Mouse (Mus musculus): ENCODE data around the gene Abcd3. TPM values are rescaled to one million over a fixed set of nuclear protein-coding genes. Genes with fewer than 3 reads are reported as not detected.

The Abcd3 gene
- polyA plus RNA-seq, 1 experiment: 5.6 TPM

DNA sequence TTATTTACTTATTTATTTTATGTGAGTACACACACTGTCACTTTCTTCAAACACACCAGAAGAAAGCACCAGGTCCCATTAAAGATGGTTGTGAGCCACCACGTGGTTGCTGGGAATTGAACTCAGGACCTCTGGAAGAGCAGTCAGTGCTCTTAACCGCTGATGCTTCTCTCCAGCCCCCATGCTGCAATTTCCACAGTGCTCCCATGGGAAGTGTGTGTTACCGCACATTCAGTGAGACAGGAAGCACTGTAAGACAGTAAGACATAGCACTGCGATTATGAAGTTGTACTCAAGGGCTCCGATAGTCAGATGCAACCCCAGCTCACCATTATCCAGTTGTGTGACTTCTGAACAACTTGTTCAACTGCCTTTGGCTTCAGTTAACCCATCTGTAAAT, 98.6 kb downstream of the Abcd3 start:
- Histone ChIP-seq H3K36me3 (replicated peaks; ENCODE audit: low read length) (no peaks in the 10 kb centered on the region), H3K4me3 (replicated peaks) (no peak overlapping the region)
- TF ChIP-seq GATA1 (IDR thresholded peaks at IDR 0.05; ENCODE audit: borderline replicate concordance, low read length) (no peak), FLI1 (IDR thresholded peaks at IDR 0.05; ENCODE audit: low read length) (no peak)

DNA sequence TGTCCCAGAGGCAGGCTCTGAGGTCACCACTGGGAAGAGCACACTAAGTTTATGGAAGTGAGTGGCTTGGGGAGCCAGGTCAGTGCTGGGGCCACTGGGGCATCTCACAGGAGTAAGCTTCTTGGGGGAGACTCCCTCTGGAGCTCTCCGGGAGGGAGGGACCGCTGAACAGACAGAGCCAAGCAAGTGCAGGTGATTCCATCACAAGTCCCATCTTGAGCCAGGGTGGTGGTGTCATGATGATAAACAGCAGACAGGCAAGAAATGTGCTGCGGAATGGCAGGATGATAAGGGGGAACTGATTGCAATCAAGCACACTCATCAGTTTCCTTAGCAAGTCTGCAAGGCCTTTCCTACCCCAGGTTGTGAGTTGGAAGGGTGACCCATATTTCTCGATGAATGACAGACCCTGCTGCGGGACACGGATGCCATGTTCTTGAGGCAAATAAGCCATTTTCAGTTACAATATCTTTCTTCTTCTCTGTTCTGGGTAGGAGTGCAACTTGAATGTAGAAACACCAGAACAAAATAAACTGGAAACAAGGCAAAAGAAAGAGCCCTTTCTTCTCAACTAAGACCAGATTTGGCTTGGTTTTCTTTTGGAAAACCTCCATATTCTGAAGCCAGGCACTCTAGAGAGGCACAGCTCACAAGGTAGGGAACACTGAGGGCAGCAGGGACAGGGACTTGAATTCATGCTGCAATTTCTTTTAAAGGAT, 99.2 kb downstream of the Abcd3 start:
- H3K36me3 ChIP-seq (replicated peaks; ENCODE audit: low read length): no peaks in the 10 kb centered on the region
- H3K27me3 ChIP-seq (replicated peaks): peaks cover 57% of the 10 kb centered on the region
- TF ChIP-seq FLI1 (IDR thresholded peaks at IDR 0.05; ENCODE audit: low read length): no peak
- peaks cover 8% of the 10 kb centered on the region for H3K4me1 ChIP-seq
- no peak overlapping the region for H3K4me3 ChIP-seq (replicated peaks)
- H3K9me3 ChIP-seq: peaks cover 15% of the 10 kb centered on the region

More for the DNA sequence above, 98.6 kb downstream of the Abcd3 start:
- Histone ChIP-seq H3K4me1 (peaks cover 13% of the 10 kb centered on the region), H3K9me3 (peaks cover 14% of the 10 kb centered on the region), H3K27me3 (replicated peaks) (peaks cover 57% of the 10 kb centered on the region)

DNA sequence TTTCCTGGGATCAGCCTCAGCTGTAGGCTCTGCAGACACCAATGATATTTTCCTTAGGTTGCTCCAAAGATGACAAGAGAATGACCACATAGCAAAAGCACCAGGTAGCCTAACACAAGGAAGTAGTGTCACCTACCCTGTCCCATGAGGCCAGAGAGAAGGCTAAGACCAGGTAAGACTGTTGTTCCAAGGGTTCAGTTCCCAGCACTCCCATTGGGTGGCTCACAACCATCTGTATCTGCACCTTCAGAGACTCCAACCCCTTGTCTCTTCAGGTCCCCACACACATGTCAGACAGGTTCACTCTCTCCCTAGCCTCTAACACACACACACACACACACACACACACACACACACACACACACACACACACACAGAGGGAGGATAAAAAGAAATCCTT, 99.8 kb downstream of the Abcd3 start:
- Histone ChIP-seq H3K4me3 (replicated peaks) (no peak overlapping the region), H3K36me3 (replicated peaks; ENCODE audit: low read length) (no peaks in the 10 kb centered on the region), H3K4me1 (peaks cover 8% of the 10 kb centered on the region), H3K9me3 (peaks cover 18% of the 10 kb centered on the region), H3K27me3 (replicated peaks) (peaks cover 58% of the 10 kb centered on the region)
- TF ChIP-seq FLI1 (IDR thresholded peaks at IDR 0.05; ENCODE audit: low read length): no peak
- TF ChIP-seq GATA1 (IDR thresholded peaks at IDR 0.05; ENCODE audit: borderline replicate concordance, low read length): no peak

DNA sequence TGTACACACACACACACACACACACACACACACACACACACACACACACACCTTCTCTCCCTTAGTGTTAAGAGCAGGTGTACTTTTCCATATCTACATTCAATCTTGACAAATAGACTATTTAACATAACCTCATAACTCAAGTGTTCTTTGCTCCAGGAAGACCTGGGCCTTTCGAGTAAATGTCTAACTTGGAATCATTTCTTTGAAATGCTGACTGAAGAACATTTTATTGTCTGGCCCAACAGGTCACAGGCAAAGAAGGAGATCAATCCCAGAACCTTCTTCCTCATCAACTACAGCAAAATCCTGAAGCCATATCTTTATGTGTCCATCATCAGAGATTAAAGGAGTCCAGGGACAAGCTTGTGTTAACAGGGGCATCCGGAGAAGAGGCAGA, 100.6 kb downstream of the Abcd3 start:
- peaks cover 23% of the 10 kb centered on the region for H3K9me3 ChIP-seq
- peaks cover 55% of the 10 kb centered on the region for H3K27me3 ChIP-seq (replicated peaks)
- no peaks in the 10 kb centered on the region for H3K36me3 ChIP-seq (replicated peaks; ENCODE audit: low read length)
- H3K4me1 ChIP-seq: peaks cover 8% of the 10 kb centered on the region
- H3K4me3 ChIP-seq (replicated peaks): no peak overlapping the region
- no peak for TF ChIP-seq FLI1 (IDR thresholded peaks at IDR 0.05; ENCODE audit: low read length)
- no peak for TF ChIP-seq GATA1 (IDR thresholded peaks at IDR 0.05; ENCODE audit: borderline replicate concordance, low read length)

DNA sequence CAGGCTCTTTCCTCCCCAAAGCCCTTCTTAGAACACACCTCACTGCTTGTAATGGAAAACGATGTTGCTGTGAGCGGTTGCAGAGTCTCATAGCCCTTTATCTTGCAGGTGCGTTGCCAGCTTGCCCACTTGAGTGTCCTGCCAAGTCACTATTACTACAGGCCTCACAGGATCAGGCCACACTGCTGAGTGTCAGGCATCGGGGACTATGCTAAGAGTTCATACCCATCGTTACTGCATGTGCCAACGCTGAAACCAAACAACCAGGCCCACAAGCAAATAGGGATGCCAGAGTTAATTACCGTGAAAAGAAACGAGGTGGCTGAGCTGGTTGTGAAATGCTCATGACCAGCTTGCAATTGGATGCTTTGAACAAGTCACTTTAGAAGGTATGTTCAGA, 101.3 kb downstream of the Abcd3 start:
- H3K36me3 ChIP-seq (replicated peaks; ENCODE audit: low read length): no peaks in the 10 kb centered on the region
- H3K4me3 ChIP-seq (replicated peaks): no peak overlapping the region
- H3K4me1 ChIP-seq: peaks cover 8% of the 10 kb centered on the region
- H3K9me3 ChIP-seq: peaks cover 25% of the 10 kb centered on the region
- H3K27me3 ChIP-seq (replicated peaks): peaks cover 52% of the 10 kb centered on the region
- TF ChIP-seq FLI1 (IDR thresholded peaks at IDR 0.05; ENCODE audit: low read length): no peak
- TF ChIP-seq GATA1 (IDR thresholded peaks at IDR 0.05; ENCODE audit: borderline replicate concordance, low read length): no peak

DNA sequence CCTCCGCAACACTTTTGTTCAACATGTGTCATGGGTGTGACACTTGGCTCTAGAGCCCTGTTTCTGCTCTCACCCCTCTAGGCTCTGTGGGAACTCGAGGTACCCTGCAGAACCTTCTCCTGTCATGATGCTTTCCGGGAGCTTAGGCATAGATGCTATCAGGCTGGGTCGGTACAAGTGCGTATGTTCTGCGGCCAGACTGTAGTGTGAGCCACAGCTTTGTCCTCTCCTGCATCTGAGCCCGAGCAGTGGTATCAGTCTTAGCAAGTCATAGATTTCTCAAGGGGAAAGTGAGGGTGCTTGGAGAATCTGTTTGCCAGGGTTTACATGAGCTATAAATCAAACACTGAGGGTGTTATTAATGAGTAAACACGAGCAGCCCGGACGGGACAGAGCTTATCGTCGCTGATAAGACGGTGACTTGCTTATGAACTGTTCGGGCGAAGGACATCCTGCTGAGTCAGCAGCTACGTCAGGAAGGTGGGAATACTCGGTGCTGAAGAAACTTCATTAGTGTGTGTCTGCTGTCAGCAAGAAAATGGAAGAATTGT, 101.9 kb downstream of the Abcd3 start:
- Histone ChIP-seq H3K36me3 (replicated peaks; ENCODE audit: low read length) (no peaks in the 10 kb centered on the region), H3K9me3 (peaks cover 19% of the 10 kb centered on the region), H3K4me1 (peaks cover 8% of the 10 kb centered on the region), H3K4me3 (replicated peaks) (no peak overlapping the region), H3K27me3 (replicated peaks) (peaks cover 47% of the 10 kb centered on the region)
- TF ChIP-seq GATA1 (IDR thresholded peaks at IDR 0.05; ENCODE audit: borderline replicate concordance, low read length) (no peak), FLI1 (IDR thresholded peaks at IDR 0.05; ENCODE audit: low read length) (no peak)

DNA sequence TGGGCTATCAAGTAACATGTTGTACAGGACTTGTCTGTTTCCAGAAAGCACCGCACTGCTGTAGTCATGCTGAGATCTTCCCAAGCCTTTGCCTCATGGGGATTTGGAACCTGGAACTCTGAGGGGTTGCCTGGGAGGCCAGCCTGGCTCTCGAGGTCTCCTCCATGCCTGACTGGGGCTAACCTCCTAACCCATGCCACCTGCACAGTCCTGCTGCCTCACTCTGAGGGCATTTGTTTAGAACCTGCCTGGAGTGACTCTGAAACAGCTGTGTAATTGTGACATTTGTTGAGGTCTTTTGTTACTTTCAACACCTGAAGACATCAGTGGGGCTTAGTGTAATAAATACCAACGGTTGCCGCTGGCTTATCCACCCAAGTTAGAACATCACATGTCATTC, 102.9 kb downstream of the Abcd3 start:
- H3K4me3 ChIP-seq (replicated peaks): no peak overlapping the region
- peaks cover 8% of the 10 kb centered on the region for H3K4me1 ChIP-seq
- no peaks in the 10 kb centered on the region for H3K36me3 ChIP-seq (replicated peaks; ENCODE audit: low read length)
- TF ChIP-seq GATA1 (IDR thresholded peaks at IDR 0.05; ENCODE audit: borderline replicate concordance, low read length): no peak
- no peak for TF ChIP-seq FLI1 (IDR thresholded peaks at IDR 0.05; ENCODE audit: low read length)
- H3K9me3 ChIP-seq: peaks cover 11% of the 10 kb centered on the region
- peaks cover 40% of the 10 kb centered on the region for H3K27me3 ChIP-seq (replicated peaks)

DNA sequence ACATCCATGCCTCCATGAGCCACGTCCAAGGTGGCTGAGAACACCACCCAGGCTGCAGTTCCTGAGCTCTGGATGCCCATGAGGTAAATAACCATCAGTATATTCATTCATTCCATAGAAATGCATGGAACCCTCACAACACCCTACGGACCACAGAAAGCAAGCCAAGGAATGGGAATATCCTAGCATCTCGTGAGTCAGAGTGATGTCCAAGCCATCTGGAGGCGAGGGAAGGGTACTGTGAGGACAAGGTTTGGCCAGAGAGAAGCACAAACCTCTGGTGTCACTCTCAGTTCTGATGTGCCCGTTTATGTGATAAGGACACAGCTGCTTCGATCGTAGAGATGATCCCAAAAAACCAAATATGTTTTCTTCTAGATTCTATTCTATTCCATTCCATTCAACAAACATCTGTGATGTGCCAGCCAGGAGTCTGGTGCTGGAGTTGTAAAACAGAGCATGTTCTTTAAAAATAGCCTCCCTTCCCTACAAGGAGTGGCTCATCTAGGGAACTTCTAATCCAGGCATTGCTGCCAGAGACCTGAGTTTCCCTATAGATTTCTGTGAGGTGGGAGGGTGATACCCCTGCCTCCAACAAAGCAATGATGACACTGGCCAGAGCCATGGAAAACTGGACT, 104.1 kb downstream of the Abcd3 start:
- Histone ChIP-seq H3K9me3 (peaks cover 11% of the 10 kb centered on the region), H3K4me1 (peaks cover 8% of the 10 kb centered on the region), H3K36me3 (replicated peaks; ENCODE audit: low read length) (no peaks in the 10 kb centered on the region), H3K27me3 (replicated peaks) (peaks cover 41% of the 10 kb centered on the region), H3K4me3 (replicated peaks) (no peak overlapping the region)
- TF ChIP-seq FLI1 (IDR thresholded peaks at IDR 0.05; ENCODE audit: low read length) (no peak), GATA1 (IDR thresholded peaks at IDR 0.05; ENCODE audit: borderline replicate concordance, low read length) (no peak)

Other genes with a start within 250 kb of the Abcd3 start
- gene 4930432M17Rik, start 144.5 kb downstream of the Abcd3 start, polyA plus RNA-seq (2012; ENCODE audit: insufficient read depth, low replicate concordance): not detected in 2 replicates
- gene F3, start 91.8 kb downstream of the Abcd3 start, polyA plus RNA-seq (2012; ENCODE audit: insufficient read depth, low replicate concordance): not detected in 2 replicates
- 2.1 TPM in 1 of 2 replicates, not detected in the other for gene Arhgap29, start 137.2 kb upstream of the Abcd3 start, polyA plus RNA-seq (2012; ENCODE audit: insufficient read depth, low replicate concordance)
- gene Abca4, start 229.1 kb upstream of the Abcd3 start, polyA plus RNA-seq (2012; ENCODE audit: insufficient read depth, low replicate concordance): 29.2 and 35.1 TPM in 2 replicates